Mouse (Mus musculus): Measurements from ENCODE around the gene Igfbp2. TPM values are rescaled to one million over a fixed set of nuclear protein-coding genes. Genes with fewer than 3 reads are reported as not detected.

Gene Igfbp2
- polyA plus RNA-seq, 1 experiment from 2014 or later, result 226 TPM

- H3K27me3 ChIP-seq (ENCODE audit: insufficient read depth, poor library complexity, severe bottlenecking), result peaks cover 12% of the 10 kb centered on the region; the same call in 1 of the 2 replicates
- peaks cover 50% of the 10 kb centered on the region for H3K4me1 ChIP-seq
- H3K36me3 ChIP-seq, result no peaks in the 10 kb centered on the region
- no peak for DNase-seq (ENCODE audit: low spot score)
- H3K4me3 ChIP-seq, result peak overlapping the region; percentile 68
- WGBS, result under 1% methylated on average over 36 of the region's 37 CpGs
- H3K27ac ChIP-seq, result peak overlapping the region; percentile 82
- H3K9me3 ChIP-seq, result no peaks in the 10 kb centered on the region
Measured at GRCm38 (mm10) chr1:72824707-72825101, 401 bp downstream of the Igfbp2 start.

GRCm38 (mm10) chr1:72825286-72825685 lies 983 bp downstream of the Igfbp2 start:
- Histone ChIP-seq H3K27me3 (ENCODE audit: insufficient read depth, poor library complexity, severe bottlenecking) (peaks cover 12% of the 10 kb centered on the region; the same call in 1 of the 2 replicates), H3K36me3 (no peaks in the 10 kb centered on the region), H3K27ac (peak overlapping the region; percentile 82), H3K9me3 (no peaks in the 10 kb centered on the region), H3K4me1 (peaks cover 50% of the 10 kb centered on the region), H3K4me3 (peak overlapping the region; percentile 68)
- no peak for DNase-seq (ENCODE audit: low spot score)
- WGBS, result under 1% methylated on average over 20 of the region's 20 CpGs

GRCm38 (mm10) chr1:72825921-72826320 lies 1.6 kb downstream of the Igfbp2 start:
- WGBS, result 12% methylated on average over 4 of the region's 4 CpGs
- peak overlapping the region; percentile 82 for H3K27ac ChIP-seq
- peak overlapping the region; percentile 68 for H3K4me3 ChIP-seq
- H3K9me3 ChIP-seq, result no peaks in the 10 kb centered on the region
- H3K36me3 ChIP-seq, result no peaks in the 10 kb centered on the region
- no peak for DNase-seq (ENCODE audit: low spot score)
- peaks cover 12% of the 10 kb centered on the region; the same call in 1 of the 2 replicates for H3K27me3 ChIP-seq (ENCODE audit: insufficient read depth, poor library complexity, severe bottlenecking)
- H3K4me1 ChIP-seq, result peaks cover 50% of the 10 kb centered on the region

- 8% methylated on average over 6 of the region's 6 CpGs for WGBS
Measured at GRCm38 (mm10) chr1:72826446-72826845, 2.1 kb downstream of the Igfbp2 start.

GRCm38 (mm10) chr1:72826931-72827330 lies 2.6 kb downstream of the Igfbp2 start:
- Histone ChIP-seq H3K27ac (peak overlapping the region; percentile 82), H3K36me3 (no peaks in the 10 kb centered on the region), H3K9me3 (no peaks in the 10 kb centered on the region), H3K4me3 (peak overlapping the region; percentile 68), H3K27me3 (ENCODE audit: insufficient read depth, poor library complexity, severe bottlenecking) (peaks cover 12% of the 10 kb centered on the region; the same call in 1 of the 2 replicates), H3K4me1 (peaks cover 50% of the 10 kb centered on the region)
- 6% methylated on average over 7 of the region's 7 CpGs for WGBS
- DNase-seq (ENCODE audit: low spot score), result no peak

More at GRCm38 (mm10) chr1:72826446-72826845, 2.1 kb downstream of the Igfbp2 start:
- Histone ChIP-seq H3K27ac (peak overlapping the region; percentile 82), H3K27me3 (ENCODE audit: insufficient read depth, poor library complexity, severe bottlenecking) (peaks cover 12% of the 10 kb centered on the region; the same call in 1 of the 2 replicates), H3K36me3 (no peaks in the 10 kb centered on the region), H3K4me3 (peak overlapping the region; percentile 68), H3K4me1 (peaks cover 50% of the 10 kb centered on the region), H3K9me3 (no peaks in the 10 kb centered on the region)
- DNase-seq (ENCODE audit: low spot score), result no peak

- Histone ChIP-seq H3K36me3 (no peaks in the 10 kb centered on the region), H3K9me3 (no peaks in the 10 kb centered on the region), H3K27ac (peak overlapping the region; percentile 82), H3K27me3 (ENCODE audit: insufficient read depth, poor library complexity, severe bottlenecking) (peaks cover 12% of the 10 kb centered on the region; the same call in 1 of the 2 replicates), H3K4me1 (peaks cover 52% of the 10 kb centered on the region), H3K4me3 (peak overlapping the region; percentile 68)
- WGBS, result 13% methylated on average over 12 of the region's 12 CpGs
- DNase-seq (ENCODE audit: low spot score), result no peak
Measured at GRCm38 (mm10) chr1:72827411-72828315, 3.4 kb downstream of the Igfbp2 start.

- Histone ChIP-seq H3K9me3 (no peaks in the 10 kb centered on the region), H3K27ac (no peak overlapping the region)
- WGBS, result 86% methylated on average over 5 of the region's 5 CpGs
Measured at GRCm38 (mm10) chr1:72828843-72829242, 4.5 kb downstream of the Igfbp2 start.

GRCm38 (mm10) chr1:72830485-72830884 lies 6.2 kb downstream of the Igfbp2 start:
- H3K9me3 ChIP-seq, result no peaks in the 10 kb centered on the region
- H3K27ac ChIP-seq, result no peak overlapping the region
- peaks cover 8% of the 10 kb centered on the region; the same call in 1 of the 2 replicates for H3K27me3 ChIP-seq (ENCODE audit: insufficient read depth, poor library complexity, severe bottlenecking)
- 80% methylated on average over 2 of the region's 2 CpGs for WGBS
- no peaks in the 10 kb centered on the region for H3K36me3 ChIP-seq
- peaks cover 34% of the 10 kb centered on the region for H3K4me1 ChIP-seq
- DNase-seq (ENCODE audit: low spot score), result no peak
- no peak overlapping the region for H3K4me3 ChIP-seq

More at GRCm38 (mm10) chr1:72828843-72829242, 4.5 kb downstream of the Igfbp2 start:
- Histone ChIP-seq H3K27me3 (ENCODE audit: insufficient read depth, poor library complexity, severe bottlenecking) (peaks cover 12% of the 10 kb centered on the region; the same call in 1 of the 2 replicates), H3K4me1 (peaks cover 50% of the 10 kb centered on the region), H3K4me3 (no peak overlapping the region), H3K36me3 (no peaks in the 10 kb centered on the region)
- DNase-seq (ENCODE audit: low spot score), result no peak

- H3K9me3 ChIP-seq, result no peaks in the 10 kb centered on the region
- peaks cover 16% of the 10 kb centered on the region for H3K4me1 ChIP-seq
- H3K4me3 ChIP-seq, result no peak overlapping the region
- no peak overlapping the region for H3K27ac ChIP-seq
- WGBS, result 40% methylated on average over 3 of the region's 3 CpGs
- DNase-seq (ENCODE audit: low spot score), result no peak
- H3K36me3 ChIP-seq, result 0 out of 2 replicates have a peak, but pooled peaks cover 5% of the 10 kb centered on the region
- H3K27me3 ChIP-seq (ENCODE audit: insufficient read depth, poor library complexity, severe bottlenecking), result peaks cover 4% of the 10 kb centered on the region; the same call in 1 of the 2 replicates
Measured at GRCm38 (mm10) chr1:72832715-72833153, 8.4 kb downstream of the Igfbp2 start.

- H3K4me1 ChIP-seq, result peaks cover 13% of the 10 kb centered on the region; the same call in 1 of the 2 replicates
- no peak overlapping the region for H3K4me3 ChIP-seq
- 0 out of 2 replicates have a peak, but pooled peaks cover 5% of the 10 kb centered on the region for H3K36me3 ChIP-seq
- no peaks in the 10 kb centered on the region for H3K9me3 ChIP-seq
- no peak overlapping the region for H3K27ac ChIP-seq
- WGBS, result 86% methylated on average over 4 of the region's 4 CpGs
- H3K27me3 ChIP-seq (ENCODE audit: insufficient read depth, poor library complexity, severe bottlenecking), result no peaks in the 10 kb centered on the region
- no peak for DNase-seq (ENCODE audit: low spot score)
Measured at GRCm38 (mm10) chr1:72833563-72833962, 9.3 kb downstream of the Igfbp2 start.

- no peaks in the 10 kb centered on the region for H3K9me3 ChIP-seq
- 55% methylated on average over 8 of the region's 8 CpGs for WGBS
- H3K4me3 ChIP-seq, result no peak overlapping the region
- H3K27me3 ChIP-seq (ENCODE audit: insufficient read depth, poor library complexity, severe bottlenecking), result no peaks in the 10 kb centered on the region
- 0 out of 2 replicates have a peak, but pooled peaks cover 9% of the 10 kb centered on the region for H3K36me3 ChIP-seq
- no peak for DNase-seq (ENCODE audit: low spot score)
- peak overlapping the region; percentile 9; the same call in 1 of the 2 replicates for H3K27ac ChIP-seq
- H3K4me1 ChIP-seq, result peaks cover 19% of the 10 kb centered on the region; the same call in 1 of the 2 replicates
Measured at GRCm38 (mm10) chr1:72839356-72839755, 15.1 kb downstream of the Igfbp2 start.

- no peak overlapping the region for H3K4me3 ChIP-seq
- WGBS, result 58% methylated on average over 7 of the region's 7 CpGs
- H3K36me3 ChIP-seq, result 0 out of 2 replicates have a peak, but pooled peaks cover 9% of the 10 kb centered on the region
- no peak for DNase-seq (ENCODE audit: low spot score)
- H3K27ac ChIP-seq, result peak overlapping the region; percentile 9; the same call in 1 of the 2 replicates
- no peaks in the 10 kb centered on the region for H3K27me3 ChIP-seq (ENCODE audit: insufficient read depth, poor library complexity, severe bottlenecking)
- no peaks in the 10 kb centered on the region for H3K9me3 ChIP-seq
- H3K4me1 ChIP-seq, result peaks cover 19% of the 10 kb centered on the region; the same call in 1 of the 2 replicates
Measured at GRCm38 (mm10) chr1:72839791-72840190, 15.5 kb downstream of the Igfbp2 start.
